Mouse (Mus musculus): ENCODE measurements at regions not wholly inside any gene's neighbourhood (a gene's known extent, or its start where the extent isn't known, plus 50 kb on each side); places are given as distances from the start of the nearest gene placed in this dataset.

GRCm38 (mm10) chr17:4198001-4198400 is 501.9 kb upstream of the Nox3 start:
- DNase-seq (ENCODE audit: low read depth in 1 of 2, low spot score in 2 of 2) = no peak

DNA sequence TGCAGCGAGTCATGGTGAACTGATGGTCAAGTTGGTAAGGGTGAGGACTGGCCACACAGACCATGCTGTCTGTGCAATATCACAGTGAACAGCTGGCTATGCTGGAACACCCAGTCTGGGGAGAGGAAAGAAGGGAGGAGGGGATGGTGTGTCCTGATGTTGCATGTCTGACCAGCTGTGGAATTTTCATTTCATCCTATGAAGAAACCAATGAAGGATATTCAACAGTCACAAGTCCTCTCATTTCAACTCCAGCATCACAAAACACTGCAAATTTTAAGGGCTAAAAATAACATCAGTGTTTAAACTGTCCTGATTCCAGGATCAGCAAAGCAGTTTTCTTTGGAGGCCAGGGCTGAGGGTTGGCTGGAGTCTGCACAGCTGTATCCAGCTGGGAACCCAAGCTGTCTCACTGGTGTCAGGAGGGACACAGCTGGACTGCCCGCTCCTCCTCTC is 503.7 kb upstream of the Nox3 start:
- no peak for DNase-seq (ENCODE audit: low read depth in 1 of 2, low spot score in 2 of 2)

- no peak for DNase-seq (ENCODE audit: low read depth in 1 of 2, low spot score in 2 of 2)
Observed at GRCm38 (mm10) chr17:4201300-4201699, 505.2 kb upstream of the Nox3 start.

DNA sequence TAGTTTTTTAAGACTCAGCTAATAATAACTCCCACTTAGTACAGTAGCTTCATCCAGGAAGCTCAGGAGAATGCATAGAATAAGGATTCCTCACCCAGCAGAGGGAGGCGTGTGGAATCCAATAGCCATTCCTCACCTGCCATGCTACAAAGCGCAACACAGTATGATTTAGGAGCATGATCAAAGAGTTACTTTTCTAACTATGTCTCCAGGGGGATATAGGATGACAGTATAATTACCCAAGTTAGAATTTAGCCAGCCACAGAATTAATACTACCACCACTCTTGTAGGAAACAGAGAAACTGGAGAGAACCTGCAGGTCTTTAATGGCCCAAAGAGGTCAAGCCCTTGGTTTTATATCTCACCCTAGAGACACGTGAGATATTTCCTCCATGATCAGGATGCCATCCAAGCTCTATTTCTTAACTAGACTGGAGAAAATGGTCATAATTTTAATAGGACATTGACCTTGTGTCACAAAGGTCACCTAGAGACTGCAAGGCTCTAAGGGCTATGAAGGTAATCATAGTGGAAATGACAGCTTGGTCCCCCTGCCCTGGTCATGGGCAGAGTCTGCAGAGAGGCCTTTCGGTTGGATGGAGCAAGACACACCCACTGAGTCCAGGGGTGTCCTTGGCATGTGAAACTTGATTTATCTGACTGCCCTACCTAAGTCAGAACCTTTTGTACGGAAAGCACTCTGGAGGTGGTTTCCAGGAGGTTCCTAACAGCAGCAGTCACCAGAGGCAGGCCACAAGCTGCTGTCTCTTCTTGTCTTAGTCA is 512.3 kb upstream of the Nox3 start:
- no peak for DNase-seq (ENCODE audit: low read depth in 1 of 2, low spot score in 2 of 2)

DNA sequence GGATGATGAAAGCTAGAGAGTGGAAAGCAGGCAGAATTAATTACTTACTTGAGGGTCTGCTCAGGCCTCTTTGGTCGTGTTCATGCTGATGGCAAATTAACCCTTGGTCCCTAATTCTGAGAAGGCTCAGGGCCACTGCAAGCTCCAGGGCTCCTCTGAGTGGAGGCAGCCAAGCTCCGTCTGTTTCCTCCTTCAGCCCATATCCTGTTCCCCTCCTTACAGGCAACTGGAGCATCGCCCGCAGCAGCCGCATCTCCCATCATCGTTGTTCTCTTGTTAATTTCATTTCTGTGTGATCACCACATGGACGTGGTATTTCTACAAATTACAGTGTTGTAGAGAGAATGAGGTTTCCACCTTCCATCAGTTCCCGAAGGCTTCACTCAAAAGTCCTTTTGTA is 513.6 kb upstream of the Nox3 start:
- no peak for DNase-seq (ENCODE audit: low read depth in 1 of 2, low spot score in 2 of 2)

- no peak for DNase-seq (ENCODE audit: low read depth in 1 of 2, low spot score in 2 of 2)
Observed at GRCm38 (mm10) chr17:4212586-4212985, 516.5 kb upstream of the Nox3 start.

GRCm38 (mm10) chr17:4214970-4215369 is 518.9 kb upstream of the Nox3 start:
- no peak for DNase-seq (ENCODE audit: low read depth in 1 of 2, low spot score in 2 of 2)

GRCm38 (mm10) chr17:4216203-4216602 is 520.1 kb upstream of the Nox3 start:
- DNase-seq (ENCODE audit: low read depth in 1 of 2, low spot score in 2 of 2) = no peak

DNA sequence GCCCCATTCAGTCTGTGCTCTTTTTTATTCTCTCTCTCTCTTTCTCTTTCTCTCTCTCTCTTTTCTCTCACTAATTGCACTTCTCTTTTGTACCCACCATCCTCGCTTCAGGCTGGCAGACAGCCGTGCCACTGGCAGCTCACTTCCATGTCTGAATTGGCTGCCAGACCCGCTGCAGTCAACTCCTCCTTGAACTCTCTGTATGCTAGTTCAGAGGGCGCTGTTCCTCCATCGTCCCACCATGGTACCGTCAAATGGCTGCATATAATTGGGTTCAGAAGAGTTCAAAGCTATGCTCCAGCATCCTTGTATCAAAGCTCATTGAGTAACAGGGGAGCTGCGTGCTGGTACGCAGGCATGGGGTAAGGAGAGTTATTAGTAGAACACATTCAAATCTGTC is 520.7 kb upstream of the Nox3 start:
- no peak for DNase-seq (ENCODE audit: low read depth in 1 of 2, low spot score in 2 of 2)

- DNase-seq (ENCODE audit: low read depth in 1 of 2, low spot score in 2 of 2) = no peak
Observed at GRCm38 (mm10) chr17:4220661-4221360, 524.8 kb upstream of the Nox3 start.

DNA sequence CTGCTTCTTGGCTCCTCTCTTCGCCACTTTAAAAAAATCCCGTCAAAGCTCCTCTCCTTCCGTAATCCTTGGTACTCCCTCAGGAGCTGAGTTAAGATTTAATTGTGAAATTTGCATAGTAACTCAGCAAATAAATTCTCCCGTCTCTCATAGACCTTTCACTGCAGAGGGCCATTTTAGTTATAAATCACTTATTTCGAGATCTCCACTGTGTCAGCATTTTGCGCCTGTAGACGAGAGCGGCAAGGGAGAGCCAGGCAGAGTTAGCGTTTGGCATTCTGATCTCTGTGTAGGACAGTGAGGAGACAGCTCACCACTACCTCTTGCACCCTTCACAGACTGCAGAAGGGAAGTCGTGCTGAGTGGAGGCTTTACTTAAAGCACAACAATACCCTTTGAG is 531.8 kb upstream of the Nox3 start:
- no peak for DNase-seq (ENCODE audit: low read depth in 1 of 2, low spot score in 2 of 2)

DNA sequence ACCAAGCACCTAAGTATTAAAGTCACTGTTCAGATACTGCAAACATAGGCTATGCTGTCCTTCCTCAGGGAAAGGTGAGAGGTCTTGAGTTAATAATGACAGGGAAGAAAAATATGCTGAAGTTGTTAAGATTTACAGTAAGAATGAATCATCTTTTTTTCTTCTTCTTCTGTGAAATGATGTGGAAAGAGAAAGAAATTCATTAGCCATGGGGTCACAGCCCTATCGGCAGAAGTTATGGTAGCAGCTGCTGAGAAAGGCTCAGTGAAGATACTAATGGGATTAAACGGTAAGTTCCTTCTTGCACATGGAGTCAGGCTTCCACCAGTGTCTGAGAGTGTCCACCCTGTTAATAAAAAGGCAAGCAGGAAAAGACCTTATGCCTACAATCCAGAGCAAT is 533.9 kb upstream of the Nox3 start:
- DNase-seq (ENCODE audit: low read depth in 1 of 2, low spot score in 2 of 2) = no peak

DNA sequence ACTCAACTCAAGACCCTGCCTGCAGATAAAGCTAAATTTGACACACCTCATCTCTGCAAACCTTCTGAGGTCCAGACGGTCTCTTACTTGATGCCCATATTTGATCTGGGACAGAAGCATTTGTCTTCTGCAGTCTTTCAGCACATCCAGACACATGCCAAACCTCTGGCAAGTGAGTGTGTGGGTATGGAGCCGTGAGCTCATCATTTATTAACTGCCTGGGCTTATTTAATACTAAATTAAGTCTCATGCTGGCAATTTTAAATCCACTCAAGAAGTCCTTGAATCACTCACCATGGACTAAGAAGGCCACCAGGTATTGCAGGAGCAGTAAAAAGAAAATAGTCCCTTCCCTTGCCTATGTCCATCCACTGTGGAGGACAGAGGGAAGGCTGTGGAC is 554.4 kb upstream of the Nox3 start:
- DNase-seq (ENCODE audit: low read depth in 1 of 2, low spot score in 2 of 2) = no peak

- no peak for DNase-seq (ENCODE audit: low read depth in 1 of 2, low spot score in 2 of 2)
Observed at GRCm38 (mm10) chr17:4265471-4265870, 569.4 kb upstream of the Nox3 start.

DNA sequence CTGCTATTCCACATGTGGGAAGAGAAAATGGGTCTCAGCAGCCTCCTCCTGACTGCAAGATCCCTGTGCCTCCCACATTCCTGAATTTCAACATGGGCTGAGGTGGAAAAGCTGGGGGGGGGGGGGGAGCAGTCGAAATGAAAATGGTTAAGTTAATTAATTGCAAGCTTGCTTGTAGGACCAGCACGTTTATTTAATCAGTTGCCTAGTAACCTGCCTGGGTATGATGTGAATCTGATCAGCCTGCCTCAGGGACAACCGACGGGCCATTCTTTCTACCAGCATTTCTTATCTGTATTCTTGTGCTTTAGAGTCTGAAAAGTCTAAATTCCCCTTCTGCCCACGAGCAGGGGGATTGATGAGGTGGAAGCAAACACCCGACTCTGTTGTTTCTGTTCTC is 569.9 kb upstream of the Nox3 start:
- no peak for DNase-seq (ENCODE audit: low read depth in 1 of 2, low spot score in 2 of 2)

DNA sequence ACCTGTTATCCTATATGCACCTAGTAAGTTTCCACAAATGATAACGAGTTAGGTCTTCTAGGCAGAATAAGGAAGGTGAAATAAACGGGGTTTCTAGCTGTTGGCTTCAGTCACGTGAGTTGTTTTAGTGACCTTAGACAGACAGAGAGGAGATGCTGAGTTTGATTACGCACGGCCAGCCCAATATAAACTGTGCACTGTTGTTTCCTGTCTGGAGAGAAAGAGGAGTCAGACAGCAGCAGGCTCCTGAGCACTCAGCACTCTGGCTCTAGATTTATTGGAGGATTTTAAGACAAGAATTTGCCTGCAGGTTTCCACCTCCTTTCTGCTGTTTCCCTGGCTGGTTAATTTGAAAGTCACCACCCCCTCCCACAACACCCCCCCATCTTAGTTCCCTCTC is 570.4 kb upstream of the Nox3 start:
- DNase-seq (ENCODE audit: low read depth in 1 of 2, low spot score in 2 of 2) = no peak

DNA sequence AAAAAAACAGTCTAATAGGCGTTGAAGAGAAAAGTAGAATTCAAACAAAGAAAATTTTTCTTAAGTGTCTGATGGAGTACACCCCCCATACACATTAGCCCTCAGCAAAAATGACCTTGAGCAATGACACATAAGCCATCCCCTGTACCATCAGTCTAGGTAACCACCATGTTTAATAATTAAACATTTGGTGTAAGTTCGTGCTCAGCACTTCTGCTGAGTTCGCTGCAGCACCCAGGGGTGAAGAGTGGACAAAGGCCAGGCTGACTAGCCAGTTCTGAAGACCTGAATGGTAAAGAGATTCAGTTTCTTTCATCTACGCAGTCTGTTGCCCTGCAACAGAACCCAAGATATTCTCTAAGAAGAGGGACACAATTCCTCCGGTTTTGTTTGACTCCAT is 572.3 kb upstream of the Nox3 start:
- DNase-seq (ENCODE audit: low read depth in 1 of 2, low spot score in 2 of 2) = no peak

GRCm38 (mm10) chr17:4272456-4272855 is 576.4 kb upstream of the Nox3 start:
- no peak for DNase-seq (ENCODE audit: low read depth in 1 of 2, low spot score in 2 of 2)

GRCm38 (mm10) chr17:4276722-4277121 is 580.7 kb upstream of the Nox3 start:
- no peak for DNase-seq (ENCODE audit: low read depth in 1 of 2, low spot score in 2 of 2)

- no peak for DNase-seq (ENCODE audit: low read depth in 1 of 2, low spot score in 2 of 2)
Observed at GRCm38 (mm10) chr17:4278239-4278827, 582.3 kb upstream of the Nox3 start.

DNA sequence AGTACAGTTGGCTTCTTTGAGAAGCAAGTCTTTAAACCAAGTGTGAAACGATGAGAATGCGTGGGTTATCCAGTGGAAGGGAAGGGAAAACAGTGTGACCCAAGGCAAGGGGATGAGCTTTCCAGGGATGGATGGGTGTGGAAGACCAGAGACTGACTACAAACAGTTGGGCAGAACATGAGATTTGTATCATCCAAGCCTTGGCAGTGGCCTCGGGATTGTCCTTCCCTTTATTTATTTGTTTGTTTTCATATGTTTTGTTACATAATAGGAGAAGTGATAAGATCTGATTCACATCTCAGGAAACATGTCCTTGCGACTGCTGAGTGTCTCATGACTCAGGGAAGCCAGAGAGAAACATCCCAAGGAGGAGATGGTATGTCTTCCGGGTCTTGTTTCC is 585.4 kb upstream of the Nox3 start:
- no peak for DNase-seq (ENCODE audit: low read depth in 1 of 2, low spot score in 2 of 2)

DNA sequence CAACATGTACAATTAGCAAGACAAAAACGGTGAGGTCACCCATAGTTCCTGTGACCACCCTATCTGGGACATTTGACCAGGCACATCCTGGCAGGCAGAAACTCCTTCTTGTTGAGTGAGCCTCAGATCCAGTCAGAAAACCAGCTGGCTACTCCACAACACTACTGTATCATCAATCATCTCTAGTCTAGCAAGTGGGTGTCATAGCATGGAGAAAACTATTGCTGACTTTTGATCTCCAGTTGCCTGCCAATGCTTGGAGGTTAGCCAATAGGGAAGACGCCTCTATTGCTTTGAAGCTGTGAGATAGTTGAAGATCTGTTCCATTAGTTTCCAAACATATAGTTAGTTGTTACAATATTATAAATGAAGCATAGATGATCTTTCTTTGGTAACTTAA is 595.4 kb upstream of the Nox3 start:
- DNase-seq (ENCODE audit: low read depth in 1 of 2, low spot score in 2 of 2) = no peak

Data from monocyte, adult 2 months (primary cell).